Mouse (Mus musculus) forebrain, embryonic 11.5 days (tissue): ENCODE data around the gene Fgd5. TPM values are rescaled to one million over a fixed set of nuclear protein-coding genes. Genes with fewer than 3 reads are reported as not detected.

Experiments used
- ATAC-seq: fragments of 200-750 bp; cut with Nextera tagmentation; replicated peaks from 2 replicates; pipeline ENCODE4 v1.8.0; 2017; ENCODE audit warnings: moderate TSS enrichment; ENCODE audit not compliant: low FRiP score
- DNase-seq: peaks from one replicate; pipeline ENCODE4 v3.0.0-alpha.2; 2017; ENCODE audit warnings: low spot score
- H3K27ac ChIP-seq: fragments of 300-500 bp; sonication (generic); 2 replicates; pipeline ENCODE4 v1.5.1; 2014; ENCODE audit warnings: low read depth, low read length
- H3K27me3 ChIP-seq: fragments of 300-500 bp; sonication (generic); 2 replicates; pipeline ENCODE4 v1.6.1; 2014; ENCODE audit warnings: mild to moderate bottlenecking, low read length, mixed read lengths; ENCODE audit not compliant: control insufficient read depth, insufficient read depth
- H3K36me3 ChIP-seq: fragments of 300-500 bp; sonication (generic); 2 replicates; pipeline ENCODE4 v1.6.1; 2014; ENCODE audit warnings: mild to moderate bottlenecking, low read length, moderate library complexity, mixed read lengths; ENCODE audit not compliant: control insufficient read depth, insufficient read depth
- H3K4me1 ChIP-seq: fragments of 300-500 bp; sonication (generic); replicated peaks from 2 replicates; pipeline ENCODE4 v1.6.1; 2014; ENCODE audit warnings: low read length, mixed read lengths; ENCODE audit not compliant: control insufficient read depth, insufficient read depth
- H3K4me2 ChIP-seq: fragments of 300-500 bp; sonication (generic); 2 replicates; pipeline ENCODE4 v1.6.1; 2014; ENCODE audit warnings: low read depth, mild to moderate bottlenecking, low read length, moderate library complexity, mixed read lengths; ENCODE audit not compliant: severe bottlenecking
- H3K4me3 ChIP-seq: fragments of 300-500 bp; sonication (generic); 2 replicates; pipeline ENCODE4 v1.5.1; 2014; ENCODE audit warnings: low read depth, low read length
- H3K9ac ChIP-seq: fragments of 300-500 bp; sonication (generic); 2 replicates; pipeline ENCODE4 v1.6.1; 2014; ENCODE audit warnings: low read length
- H3K9me3 ChIP-seq: fragments of 300-500 bp; sonication (generic); 2 replicates; pipeline ENCODE4 v1.6.1; 2016; ENCODE audit warnings: low read length, mixed read lengths; ENCODE audit not compliant: control insufficient read depth
- WGBS: fragments of 180-500 bp; shearing (Covaris S2); extraction: QIAGEN DNeasy Blood & Tissue Kit; methylation state at CpG from one replicate; pipeline ENCODE4 v1.1.7; 2014; 5-methylcytosine and 5-hydroxymethylcytosine counted together
- polyA plus RNA-seq: library from polyadenylated mRNA; unstranded; fragments of >200 nt; fragmentation: Nextera tagmentation; extraction: Ambion mirVana; gene quantifications from 2 replicates; pipeline ENCODE4 v1.2.1, GENCODE M21; 2014

Fgd5 gene
- polyA plus RNA-seq, 1 experiment from 2014 or later = 6.6 TPM

GRCm38 (mm10) chr6:91996072-91996471 lies 17.4 kb downstream of the Fgd5 start:
- DNase-seq (no peak), ATAC-seq (no peak)
- Histone ChIP-seq H3K36me3 (no peaks in the 10 kb centered on the region), H3K9me3 (no peaks in the 10 kb centered on the region), H3K4me3 (no peak overlapping the region), H3K9ac (no peak overlapping the region), H3K27me3 (no peaks in the 10 kb centered on the region), H3K4me2 (no peak overlapping the region), H3K4me1 (no peaks in the 10 kb centered on the region), H3K27ac (no peak overlapping the region)
- 72% methylated on average over 8 of the region's 8 CpGs for WGBS

DNA sequence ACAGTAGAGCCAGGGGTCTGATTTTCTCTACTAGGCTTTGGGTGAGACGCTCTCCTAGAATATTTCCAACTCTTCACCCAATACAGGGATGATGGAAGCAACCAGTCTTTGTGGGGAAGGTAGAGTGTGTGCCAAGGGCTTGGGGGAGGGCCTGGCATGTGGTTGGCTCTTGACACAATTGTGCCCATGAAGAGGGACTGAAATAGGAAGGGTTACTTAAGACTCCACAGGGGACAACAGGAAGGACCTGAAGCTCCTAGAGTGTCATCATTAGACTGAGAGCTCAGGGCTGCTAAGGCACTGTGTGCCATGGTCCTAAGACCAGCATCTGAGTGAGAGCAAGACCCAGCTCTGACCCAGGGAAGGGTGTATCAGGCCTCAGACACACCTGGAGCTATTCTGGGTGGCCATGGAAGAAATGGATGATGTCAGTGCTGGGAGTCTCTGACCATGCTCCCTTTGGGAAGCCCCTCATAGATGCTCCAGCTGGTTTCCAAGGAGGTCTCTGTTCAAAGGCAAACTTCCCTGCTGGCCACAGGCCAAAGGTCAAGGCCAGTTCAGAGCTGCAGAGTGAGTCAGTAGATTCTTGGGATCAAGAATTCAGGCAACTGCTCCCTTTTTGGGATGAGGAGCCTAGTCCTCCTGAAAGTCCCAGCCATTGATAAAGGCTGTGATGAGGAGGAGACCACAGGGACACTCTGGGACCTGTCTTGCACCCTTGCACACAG lies 24.0 kb downstream of the Fgd5 start:
- ATAC-seq (no peak), DNase-seq (no peak)
- Histone ChIP-seq H3K36me3 (no peaks in the 10 kb centered on the region), H3K9me3 (no peaks in the 10 kb centered on the region), H3K4me2 (no peak overlapping the region), H3K9ac (no peak overlapping the region), H3K27me3 (peaks cover 3% of the 10 kb centered on the region), H3K27ac (no peak overlapping the region), H3K4me3 (no peak overlapping the region), H3K4me1 (peaks cover 17% of the 10 kb centered on the region)
- 95% methylated on average over 1 of the region's 1 CpGs for WGBS

GRCm38 (mm10) chr6:92003646-92004045 lies 25.0 kb downstream of the Fgd5 start:
- Histone ChIP-seq H3K27ac (peak overlapping the region; percentile 68; the same call in 1 of the 2 replicates), H3K4me1 (peaks cover 17% of the 10 kb centered on the region), H3K4me3 (no peak overlapping the region), H3K9me3 (no peaks in the 10 kb centered on the region), H3K4me2 (no peak overlapping the region), H3K9ac (no peak overlapping the region; the same call in 1 of the 2 replicates), H3K36me3 (no peaks in the 10 kb centered on the region), H3K27me3 (peaks cover 5% of the 10 kb centered on the region)
- ATAC-seq (no peak), DNase-seq (no peak)
- 32% methylated on average over 2 of the region's 2 CpGs for WGBS

- peak overlapping the region; percentile 68; the same call in 1 of the 2 replicates for H3K27ac ChIP-seq
- H3K9ac ChIP-seq = no peak overlapping the region
- no peaks in the 10 kb centered on the region for H3K36me3 ChIP-seq
- peaks cover 17% of the 10 kb centered on the region for H3K4me1 ChIP-seq
- ATAC-seq = peak; percentile 82
- peak; percentile 70 for DNase-seq
- H3K4me3 ChIP-seq = no peak overlapping the region
- H3K9me3 ChIP-seq = no peaks in the 10 kb centered on the region
- H3K4me2 ChIP-seq = no peak overlapping the region
- WGBS = 9% methylated on average over 6 of the region's 6 CpGs
- peaks cover 5% of the 10 kb centered on the region for H3K27me3 ChIP-seq
These were observed 25.6 kb downstream of the Fgd5 start for GRCm38 (mm10) chr6:92004137-92004805.

- 35% methylated on average over 3 of the region's 3 CpGs for WGBS
- H3K27me3 ChIP-seq = peaks cover 5% of the 10 kb centered on the region
These were observed 26.1 kb downstream of the Fgd5 start for GRCm38 (mm10) chr6:92004806-92005205.

DNA sequence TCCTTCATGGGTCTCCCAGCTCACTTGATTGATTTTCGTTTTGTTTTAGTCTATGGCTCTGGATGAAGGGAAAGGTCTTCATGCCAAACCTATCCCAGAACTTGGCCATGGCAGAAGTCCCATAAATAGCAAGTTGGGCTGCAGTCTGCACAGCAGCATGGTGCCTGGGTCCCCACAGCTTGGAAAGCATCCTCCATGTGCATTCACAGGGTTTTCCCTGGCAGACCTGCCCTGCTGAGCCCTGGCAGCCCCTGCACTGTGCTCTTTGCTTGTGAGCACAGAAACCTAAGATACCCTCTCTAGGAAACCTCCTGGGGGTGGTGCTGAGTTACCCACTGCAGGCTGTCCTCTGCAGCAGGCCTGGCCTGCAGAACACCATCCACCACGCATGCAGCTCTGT lies 32.2 kb downstream of the Fgd5 start:
- Histone ChIP-seq H3K9ac (no peak overlapping the region), H3K27ac (no peak overlapping the region), H3K4me1 (no peaks in the 10 kb centered on the region), H3K27me3 (peaks cover 2% of the 10 kb centered on the region; the same call in 1 of the 2 replicates), H3K9me3 (no peaks in the 10 kb centered on the region), H3K4me2 (no peak overlapping the region), H3K4me3 (no peak overlapping the region), H3K36me3 (no peaks in the 10 kb centered on the region)
- no peak for ATAC-seq
- 92% methylated on average over 2 of the region's 2 CpGs for WGBS
- DNase-seq = no peak

More at GRCm38 (mm10) chr6:92004806-92005205, 26.1 kb downstream of the Fgd5 start:
- Histone ChIP-seq H3K4me1 (peaks cover 17% of the 10 kb centered on the region), H3K36me3 (no peaks in the 10 kb centered on the region), H3K27ac (peak overlapping the region; percentile 68; the same call in 1 of the 2 replicates), H3K9ac (no peak overlapping the region), H3K4me3 (no peak overlapping the region), H3K4me2 (no peak overlapping the region), H3K9me3 (no peaks in the 10 kb centered on the region)
- DNase-seq = no peak
- ATAC-seq = no peak

DNA sequence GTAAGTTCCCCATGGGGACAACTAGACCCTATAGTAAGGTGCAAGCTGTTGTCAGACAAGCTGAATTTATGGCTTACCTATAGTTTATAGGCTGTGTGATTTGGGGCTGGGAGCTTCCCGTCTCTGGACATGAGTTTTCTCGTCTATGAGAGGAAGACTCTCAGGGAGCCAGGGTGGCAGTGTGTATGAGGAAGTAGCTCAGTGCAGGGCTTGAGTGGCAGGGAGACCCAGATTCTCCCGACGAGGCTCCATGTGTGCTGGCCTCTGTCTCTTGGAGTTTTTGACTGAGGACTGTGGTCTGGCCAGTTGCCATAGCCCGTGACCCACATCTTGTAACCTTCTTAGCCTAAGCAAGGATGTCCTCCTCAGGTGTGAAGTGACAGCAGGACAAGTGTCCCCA lies 33.7 kb downstream of the Fgd5 start:
- no peak overlapping the region for H3K4me3 ChIP-seq
- peaks cover 2% of the 10 kb centered on the region; the same call in 1 of the 2 replicates for H3K27me3 ChIP-seq
- H3K4me1 ChIP-seq = no peaks in the 10 kb centered on the region
- ATAC-seq = no peak
- WGBS = 92% methylated on average over 5 of the region's 5 CpGs
- H3K27ac ChIP-seq = no peak overlapping the region
- H3K9ac ChIP-seq = no peak overlapping the region
- DNase-seq = no peak
- H3K4me2 ChIP-seq = no peak overlapping the region
- no peaks in the 10 kb centered on the region for H3K9me3 ChIP-seq
- H3K36me3 ChIP-seq = no peaks in the 10 kb centered on the region

DNA sequence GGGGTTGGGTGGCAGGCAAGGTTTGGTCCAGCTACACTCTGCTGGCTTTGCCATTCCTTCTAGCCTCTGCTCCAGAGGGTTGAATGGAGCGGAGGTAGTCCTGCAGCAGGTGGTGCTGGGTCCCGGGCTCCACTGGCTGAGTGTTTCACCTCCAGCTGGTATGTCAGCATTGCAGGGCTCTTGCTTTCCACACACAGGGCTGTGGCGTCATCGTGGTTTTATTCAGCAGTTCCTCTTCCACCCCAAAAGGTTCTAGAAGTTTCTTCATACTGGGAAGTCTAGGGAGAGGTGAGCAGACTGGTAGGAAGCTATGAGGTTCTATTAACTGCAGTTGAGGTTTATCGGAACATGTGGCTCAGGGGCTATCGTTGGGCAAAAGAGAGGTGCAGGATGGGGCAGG lies 34.4 kb downstream of the Fgd5 start:
- DNase-seq (no peak), ATAC-seq (no peak)
- Histone ChIP-seq H3K36me3 (no peaks in the 10 kb centered on the region), H3K4me2 (no peak overlapping the region), H3K9ac (no peak overlapping the region), H3K27me3 (no peaks in the 10 kb centered on the region), H3K4me1 (no peaks in the 10 kb centered on the region), H3K4me3 (no peak overlapping the region), H3K27ac (no peak overlapping the region), H3K9me3 (no peaks in the 10 kb centered on the region)
- WGBS = 92% methylated on average over 6 of the region's 6 CpGs
